Mouse (Mus musculus): ENCODE data around the gene Gm28048. TPM values are rescaled to one million over a fixed set of nuclear protein-coding genes. Genes with fewer than 3 reads are reported as not detected.

Gene Gm28048
- polyA plus RNA-seq, 1 experiment from 2014 or later: 8.2 TPM

DNA sequence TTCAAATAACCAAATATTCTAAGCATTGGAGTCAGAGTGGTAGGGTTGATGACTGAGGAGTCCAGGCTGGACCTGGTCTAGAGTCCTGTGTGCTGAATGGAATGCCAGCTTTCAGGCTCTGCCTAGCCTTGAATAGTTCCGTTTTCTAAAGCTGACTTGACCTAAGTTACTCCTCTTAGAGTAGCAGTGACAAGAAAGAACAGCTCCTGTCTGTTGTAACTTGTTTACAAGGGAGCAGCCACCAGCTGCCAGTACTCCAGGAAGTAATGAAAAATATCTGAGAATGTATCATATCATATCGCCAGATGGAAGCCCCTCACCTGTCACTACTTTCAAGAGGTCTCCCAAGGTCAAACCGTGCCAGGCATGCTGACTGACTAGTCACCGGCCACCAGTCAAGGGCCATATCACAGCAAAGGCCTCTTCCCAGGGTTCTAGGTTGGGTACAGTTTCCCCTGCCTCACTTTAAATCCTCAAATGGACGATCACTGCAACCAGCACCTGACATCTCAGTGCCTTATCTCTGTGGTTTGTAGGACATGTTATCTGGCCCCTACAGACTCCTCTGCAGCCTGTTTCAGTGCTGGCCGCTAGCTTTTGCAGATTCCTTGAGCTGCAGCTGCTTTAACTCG is 172.3 kb downstream of the Gm28048 start:
- Histone ChIP-seq H3K9ac (ENCODE audit: low read depth, low read length) (no peak overlapping the region), H3K9me3 (replicated peaks; ENCODE audit: control insufficient read depth, low read length) (no peaks in the 10 kb centered on the region), H3K27me3 (ENCODE audit: control insufficient read depth, insufficient read depth, low read length) (no peaks in the 10 kb centered on the region), H3K27ac (ENCODE audit: low read depth, low read length) (no peak overlapping the region), H3K36me3 (ENCODE audit: control insufficient read depth, insufficient read depth, low read length) (no peaks in the 10 kb centered on the region), H3K4me2 (no peak overlapping the region), H3K4me3 (ENCODE audit: low read depth, low read length) (no peak overlapping the region), H3K4me1 (ENCODE audit: control insufficient read depth, insufficient read depth, low read length) (0 out of 2 replicates have a peak, but pooled peaks cover 2% of the 10 kb centered on the region)
- no peak for ATAC-seq (replicated peaks; ENCODE audit: insufficient number of reproducible peaks, low FRiP score, low TSS enrichment)
- WGBS (ENCODE audit: insufficient replicate concordance): 40% methylated on average over 7 of the region's 7 CpGs

DNA sequence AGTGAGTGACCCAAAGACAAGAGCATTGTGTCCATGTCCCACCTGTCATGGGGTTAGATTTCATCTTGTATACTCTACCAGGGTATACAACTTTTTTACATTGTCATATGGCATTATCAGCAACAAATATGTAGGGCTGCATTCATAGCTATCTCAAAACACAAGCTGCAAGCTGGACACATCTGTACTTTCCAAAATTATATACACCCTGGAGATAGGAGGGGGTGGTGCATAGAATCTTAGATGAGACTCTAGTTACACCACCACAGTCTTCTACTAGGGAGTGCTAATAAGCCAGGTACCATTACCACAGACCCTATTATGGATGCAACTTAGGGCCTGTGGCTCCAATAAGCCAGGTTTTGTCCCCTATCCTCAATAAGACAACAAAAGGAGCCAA is 173.8 kb downstream of the Gm28048 start:
- no peak for ATAC-seq (replicated peaks; ENCODE audit: insufficient number of reproducible peaks, low FRiP score, low TSS enrichment)
- no peaks in the 10 kb centered on the region for H3K27me3 ChIP-seq (ENCODE audit: control insufficient read depth, insufficient read depth, low read length)

DNA sequence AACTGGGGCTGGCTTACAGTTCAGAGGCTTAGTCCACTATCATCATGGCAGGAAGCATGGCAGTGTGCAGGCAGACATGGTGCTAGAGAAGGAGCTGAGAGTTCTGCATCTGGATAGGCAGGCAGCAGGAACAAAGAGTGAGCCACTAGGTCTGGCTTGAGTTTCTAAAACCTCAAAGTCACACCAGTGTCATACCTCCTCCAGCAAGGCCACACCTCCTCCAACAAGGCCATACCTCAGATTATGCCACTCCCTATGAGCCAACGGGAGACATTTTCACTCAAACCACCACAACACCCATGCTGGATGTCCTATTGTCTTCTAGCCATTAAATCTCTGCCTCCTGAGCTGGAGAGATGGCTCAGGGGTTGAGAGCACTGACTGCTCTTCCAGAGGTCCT is 176.7 kb downstream of the Gm28048 start:
- H3K27ac ChIP-seq (ENCODE audit: low read depth, low read length): no peak overlapping the region
- H3K4me2 ChIP-seq: no peak overlapping the region
- H3K4me3 ChIP-seq (ENCODE audit: low read depth, low read length): no peak overlapping the region
- 78% methylated on average over 1 of the region's 1 CpGs for whole genome bisulfite sequencing (ENCODE audit: insufficient replicate concordance)
- H3K9ac ChIP-seq (ENCODE audit: low read depth, low read length): no peak overlapping the region
- ATAC-seq (replicated peaks; ENCODE audit: insufficient number of reproducible peaks, low FRiP score, low TSS enrichment): no peak
- no peaks in the 10 kb centered on the region for H3K9me3 ChIP-seq (replicated peaks; ENCODE audit: control insufficient read depth, low read length)
- H3K4me1 ChIP-seq (ENCODE audit: control insufficient read depth, insufficient read depth, low read length): 0 out of 2 replicates have a peak, but pooled peaks cover 2% of the 10 kb centered on the region
- no peaks in the 10 kb centered on the region for H3K36me3 ChIP-seq (ENCODE audit: control insufficient read depth, insufficient read depth, low read length)
- no peaks in the 10 kb centered on the region for H3K27me3 ChIP-seq (ENCODE audit: control insufficient read depth, insufficient read depth, low read length)

More for the DNA sequence above, 173.8 kb downstream of the Gm28048 start:
- H3K36me3 ChIP-seq (ENCODE audit: control insufficient read depth, insufficient read depth, low read length): no peaks in the 10 kb centered on the region
- no peak overlapping the region for H3K27ac ChIP-seq (ENCODE audit: low read depth, low read length)
- no peaks in the 10 kb centered on the region for H3K4me1 ChIP-seq (ENCODE audit: control insufficient read depth, insufficient read depth, low read length)
- H3K4me2 ChIP-seq: no peak overlapping the region
- no peak overlapping the region for H3K9ac ChIP-seq (ENCODE audit: low read depth, low read length)
- H3K4me3 ChIP-seq (ENCODE audit: low read depth, low read length): no peak overlapping the region
- H3K9me3 ChIP-seq (replicated peaks; ENCODE audit: control insufficient read depth, low read length): no peaks in the 10 kb centered on the region

DNA sequence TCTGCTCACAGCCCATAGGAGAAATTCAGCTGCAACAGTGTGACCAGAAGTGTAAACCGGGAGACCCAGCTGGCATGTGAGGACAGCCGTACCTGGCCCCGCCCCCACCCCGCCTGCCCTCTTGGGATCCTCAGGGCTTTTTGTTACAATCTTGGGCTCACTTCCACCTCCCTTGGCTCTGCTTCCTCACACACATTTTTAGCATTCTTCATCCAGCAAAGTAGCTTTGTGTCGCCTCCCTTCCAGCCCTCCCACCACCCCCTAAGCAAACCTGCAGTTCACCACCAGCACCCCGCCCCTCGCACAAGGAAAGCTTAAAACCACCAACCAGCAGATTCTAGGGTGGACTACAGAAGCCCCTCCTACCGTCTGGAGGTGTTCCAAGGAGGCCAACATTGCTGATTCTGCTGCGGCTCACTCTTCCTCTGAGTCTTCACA is 181.9 kb downstream of the Gm28048 start:
- no peak overlapping the region for H3K4me3 ChIP-seq (ENCODE audit: low read depth, low read length)
- no peaks in the 10 kb centered on the region for H3K36me3 ChIP-seq (ENCODE audit: control insufficient read depth, insufficient read depth, low read length)
- WGBS (ENCODE audit: insufficient replicate concordance): 15% methylated on average over 9 of the region's 9 CpGs
- H3K4me2 ChIP-seq: peak overlapping the region; percentile 23; the same call in 1 of the 2 replicates
- no peaks in the 10 kb centered on the region for H3K27me3 ChIP-seq (ENCODE audit: control insufficient read depth, insufficient read depth, low read length)
- ATAC-seq (replicated peaks; ENCODE audit: insufficient number of reproducible peaks, low FRiP score, low TSS enrichment): peak; percentile 55
- peaks cover 3% of the 10 kb centered on the region; the same call in 1 of the 2 replicates for H3K4me1 ChIP-seq (ENCODE audit: control insufficient read depth, insufficient read depth, low read length)
- H3K9ac ChIP-seq (ENCODE audit: low read depth, low read length): no peak overlapping the region; the same call in 1 of the 2 replicates
- H3K9me3 ChIP-seq (replicated peaks; ENCODE audit: control insufficient read depth, low read length): no peaks in the 10 kb centered on the region
- H3K27ac ChIP-seq (ENCODE audit: low read depth, low read length): 0 out of 2 replicates have a peak overlapping the region, but pooled peaks have one; percentile 10

DNA sequence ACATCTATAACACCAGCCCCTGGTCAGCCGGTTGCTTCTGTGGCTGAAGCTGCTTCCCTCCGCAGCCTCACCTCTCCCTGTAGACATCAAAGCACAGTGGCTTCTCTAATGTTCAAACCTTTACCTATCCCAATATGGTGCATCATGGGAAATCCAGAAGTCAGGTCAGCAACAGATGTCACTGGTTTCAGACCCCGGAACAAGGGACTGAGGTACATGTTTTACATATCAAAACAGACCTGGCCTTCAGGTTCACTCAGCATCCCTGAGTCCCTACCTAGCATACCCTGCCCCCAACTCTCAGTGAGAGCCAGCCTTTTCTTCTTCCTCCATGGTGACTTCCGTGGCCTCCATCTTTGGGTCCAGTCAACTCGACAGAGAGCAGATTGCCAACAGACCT is 183.0 kb downstream of the Gm28048 start:
- Histone ChIP-seq H3K27me3 (ENCODE audit: control insufficient read depth, insufficient read depth, low read length) (no peaks in the 10 kb centered on the region), H3K9ac (ENCODE audit: low read depth, low read length) (no peak overlapping the region), H3K27ac (ENCODE audit: low read depth, low read length) (no peak overlapping the region), H3K9me3 (replicated peaks; ENCODE audit: control insufficient read depth, low read length) (no peaks in the 10 kb centered on the region), H3K4me1 (ENCODE audit: control insufficient read depth, insufficient read depth, low read length) (peaks cover 3% of the 10 kb centered on the region; the same call in 1 of the 2 replicates), H3K4me2 (no peak overlapping the region), H3K36me3 (ENCODE audit: control insufficient read depth, insufficient read depth, low read length) (no peaks in the 10 kb centered on the region), H3K4me3 (ENCODE audit: low read depth, low read length) (no peak overlapping the region)
- 58% methylated on average over 5 of the region's 5 CpGs for WGBS (ENCODE audit: insufficient replicate concordance)
- ATAC-seq (replicated peaks; ENCODE audit: insufficient number of reproducible peaks, low FRiP score, low TSS enrichment): no peak

DNA sequence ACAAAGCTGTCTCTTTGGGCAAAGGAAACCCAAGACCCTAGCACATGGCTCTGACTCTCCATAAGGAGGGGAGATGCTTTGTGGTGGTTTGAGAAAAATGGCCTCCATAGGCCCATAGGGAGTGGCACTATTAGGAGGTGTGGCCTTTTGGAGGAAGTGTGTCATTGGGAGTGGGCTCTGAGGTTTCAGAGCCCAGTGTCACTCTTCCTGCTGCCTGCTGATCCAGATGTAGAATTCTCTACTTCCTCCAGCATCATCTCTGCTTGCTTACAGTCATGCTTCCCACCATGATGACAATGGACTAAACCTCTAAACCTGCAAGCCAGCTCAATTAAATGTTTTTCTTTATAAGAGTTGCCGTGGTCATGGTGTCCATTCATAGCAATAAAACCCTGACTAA is 187.2 kb downstream of the Gm28048 start:
- Histone ChIP-seq H3K27me3 (ENCODE audit: control insufficient read depth, insufficient read depth, low read length) (no peaks in the 10 kb centered on the region), H3K36me3 (ENCODE audit: control insufficient read depth, insufficient read depth, low read length) (no peaks in the 10 kb centered on the region), H3K9ac (ENCODE audit: low read depth, low read length) (no peak overlapping the region), H3K9me3 (replicated peaks; ENCODE audit: control insufficient read depth, low read length) (no peaks in the 10 kb centered on the region), H3K4me3 (ENCODE audit: low read depth, low read length) (no peak overlapping the region), H3K4me2 (no peak overlapping the region), H3K4me1 (ENCODE audit: control insufficient read depth, insufficient read depth, low read length) (no peaks in the 10 kb centered on the region; the same call in 1 of the 2 replicates), H3K27ac (ENCODE audit: low read depth, low read length) (no peak overlapping the region)
- no peak for ATAC-seq (replicated peaks; ENCODE audit: insufficient number of reproducible peaks, low FRiP score, low TSS enrichment)
- 91% methylated on average over 1 of the region's 1 CpGs for WGBS (ENCODE audit: insufficient replicate concordance)

DNA sequence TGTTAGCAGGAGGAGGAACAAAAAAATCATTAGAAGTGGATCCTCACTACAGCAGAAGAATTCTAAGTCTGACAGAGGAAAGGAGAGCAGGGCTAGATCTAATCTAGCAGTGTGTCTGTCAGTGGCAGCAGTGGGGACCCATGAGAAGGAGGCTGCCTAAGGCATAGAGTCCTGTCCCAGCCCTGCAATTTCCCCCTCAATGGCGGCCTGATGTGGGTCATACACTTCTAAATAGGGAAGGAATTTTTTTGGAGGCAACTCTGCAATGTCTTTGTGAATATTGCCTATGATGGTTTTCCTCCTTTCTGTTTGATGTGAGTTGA is 188.0 kb downstream of the Gm28048 start:
- Histone ChIP-seq H3K27ac (ENCODE audit: low read depth, low read length) (no peak overlapping the region), H3K9ac (ENCODE audit: low read depth, low read length) (no peak overlapping the region), H3K27me3 (ENCODE audit: control insufficient read depth, insufficient read depth, low read length) (no peaks in the 10 kb centered on the region), H3K36me3 (ENCODE audit: control insufficient read depth, insufficient read depth, low read length) (no peaks in the 10 kb centered on the region), H3K4me1 (ENCODE audit: control insufficient read depth, insufficient read depth, low read length) (no peaks in the 10 kb centered on the region; the same call in 1 of the 2 replicates), H3K9me3 (replicated peaks; ENCODE audit: control insufficient read depth, low read length) (no peaks in the 10 kb centered on the region), H3K4me3 (ENCODE audit: low read depth, low read length) (no peak overlapping the region), H3K4me2 (no peak overlapping the region)
- no peak for ATAC-seq (replicated peaks; ENCODE audit: insufficient number of reproducible peaks, low FRiP score, low TSS enrichment)
- 72% methylated on average over 1 of the region's 1 CpGs for WGBS (ENCODE audit: insufficient replicate concordance)

DNA sequence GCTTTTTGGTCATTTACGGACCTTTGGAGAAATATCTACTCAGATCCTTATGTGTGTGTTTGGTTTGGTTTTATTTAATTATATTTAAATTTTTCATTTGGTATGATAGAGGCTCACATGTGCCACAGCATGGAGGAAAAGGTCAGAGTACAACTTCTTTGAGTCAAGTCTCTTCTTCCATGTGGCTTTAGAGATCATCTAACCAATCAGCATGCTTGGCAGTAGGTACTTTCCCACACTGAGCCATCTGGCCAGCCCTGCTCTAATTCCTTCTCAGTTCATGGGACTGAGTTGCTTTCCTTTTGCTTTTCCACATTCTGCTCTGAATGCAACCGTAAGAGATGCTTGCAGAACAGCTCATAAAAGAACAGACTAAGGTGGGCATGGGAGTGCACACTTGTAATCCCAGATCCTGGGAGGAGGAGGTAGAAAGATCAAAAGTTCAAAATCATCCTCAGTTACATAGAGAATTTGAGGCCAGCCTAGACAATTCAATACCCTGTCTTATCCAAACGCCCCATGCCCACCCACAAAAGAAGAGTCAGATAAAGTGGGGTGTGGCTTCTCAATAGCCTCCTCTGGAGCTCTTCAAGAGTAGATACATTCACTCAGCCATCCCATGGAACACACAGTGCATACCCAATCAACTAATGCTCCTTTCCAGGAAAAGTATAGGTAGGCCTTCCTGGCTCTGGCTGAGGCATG is 188.6 kb downstream of the Gm28048 start:
- no peak for ATAC-seq (replicated peaks; ENCODE audit: insufficient number of reproducible peaks, low FRiP score, low TSS enrichment)
- H3K9me3 ChIP-seq (replicated peaks; ENCODE audit: control insufficient read depth, low read length): no peaks in the 10 kb centered on the region
- no peak overlapping the region for H3K9ac ChIP-seq (ENCODE audit: low read depth, low read length)
- H3K4me3 ChIP-seq (ENCODE audit: low read depth, low read length): no peak overlapping the region
- H3K4me2 ChIP-seq: no peak overlapping the region
- no peaks in the 10 kb centered on the region for H3K36me3 ChIP-seq (ENCODE audit: control insufficient read depth, insufficient read depth, low read length)
- no peaks in the 10 kb centered on the region for H3K27me3 ChIP-seq (ENCODE audit: control insufficient read depth, insufficient read depth, low read length)
- no peak overlapping the region for H3K27ac ChIP-seq (ENCODE audit: low read depth, low read length)
- WGBS (ENCODE audit: insufficient replicate concordance): 80% methylated on average over 3 of the region's 3 CpGs
- H3K4me1 ChIP-seq (ENCODE audit: control insufficient read depth, insufficient read depth, low read length): no peaks in the 10 kb centered on the region; the same call in 1 of the 2 replicates

DNA sequence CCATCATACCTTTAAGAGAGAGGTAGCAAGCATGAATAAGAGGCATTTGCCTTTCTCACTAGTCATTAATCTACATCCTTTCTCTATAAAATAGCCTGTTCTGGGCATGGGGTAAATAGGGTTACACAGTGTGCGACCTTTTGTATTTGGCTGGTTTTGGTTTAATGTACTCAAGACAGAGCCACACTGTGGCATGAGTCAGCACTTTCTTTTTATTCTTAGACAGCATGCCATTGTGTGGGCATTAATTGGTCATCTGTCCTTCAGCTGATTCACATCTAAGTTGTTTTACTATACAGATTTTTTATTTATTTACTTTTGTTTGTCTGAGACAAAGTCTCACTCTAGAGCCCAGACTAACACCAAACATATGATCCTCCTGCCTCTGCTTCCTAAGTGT is 189.7 kb downstream of the Gm28048 start:
- no peaks in the 10 kb centered on the region; the same call in 1 of the 2 replicates for H3K4me1 ChIP-seq (ENCODE audit: control insufficient read depth, insufficient read depth, low read length)
- no peak overlapping the region for H3K4me3 ChIP-seq (ENCODE audit: low read depth, low read length)
- no peaks in the 10 kb centered on the region for H3K9me3 ChIP-seq (replicated peaks; ENCODE audit: control insufficient read depth, low read length)
- no peak overlapping the region for H3K4me2 ChIP-seq
- no peaks in the 10 kb centered on the region for H3K36me3 ChIP-seq (ENCODE audit: control insufficient read depth, insufficient read depth, low read length)
- H3K9ac ChIP-seq (ENCODE audit: low read depth, low read length): no peak overlapping the region
- no peak overlapping the region for H3K27ac ChIP-seq (ENCODE audit: low read depth, low read length)
- H3K27me3 ChIP-seq (ENCODE audit: control insufficient read depth, insufficient read depth, low read length): no peaks in the 10 kb centered on the region
- 94% methylated on average over 1 of the region's 1 CpGs for WGBS (ENCODE audit: insufficient replicate concordance)
- ATAC-seq (replicated peaks; ENCODE audit: insufficient number of reproducible peaks, low FRiP score, low TSS enrichment): no peak

All from heart, embryonic 11.5 days (tissue).